Mouse (Mus musculus) forebrain, embryonic 15.5 days (tissue): ENCODE data around the gene Rag1. TPM values are rescaled to one million over a fixed set of nuclear protein-coding genes. Genes with fewer than 3 reads are reported as not detected.

Experiments
- ATAC-seq: fragments of 200-750 bp; cut with Nextera tagmentation; replicated peaks from 2 replicates; pipeline ENCODE4 v1.8.0; 2017; ENCODE audit warnings: mild to moderate bottlenecking, moderate TSS enrichment, moderate library complexity
- H3K27ac ChIP-seq: fragments of 300-500 bp; sonication (generic); replicated peaks from 2 replicates; pipeline ENCODE4 v1.5.1; 2015; ENCODE audit warnings: mild to moderate bottlenecking, inconsistent platforms
- H3K27me3 ChIP-seq: fragments of 300-500 bp; sonication (generic); 2 replicates; pipeline ENCODE4 v1.6.1; 2015; ENCODE audit warnings: inconsistent platforms
- H3K36me3 ChIP-seq: fragments of 300-500 bp; sonication (generic); 2 replicates; pipeline ENCODE4 v1.6.1; 2015; ENCODE audit warnings: mild to moderate bottlenecking, inconsistent platforms
- H3K4me1 ChIP-seq: fragments of 300-500 bp; sonication (generic); 2 replicates; pipeline ENCODE4 v1.6.1; 2015; ENCODE audit warnings: inconsistent platforms
- H3K4me2 ChIP-seq: fragments of 300-500 bp; sonication (generic); replicated peaks from 2 replicates; pipeline ENCODE4 v1.6.1; 2015; ENCODE audit warnings: mild to moderate bottlenecking, inconsistent platforms
- H3K4me3 ChIP-seq: fragments of 300-500 bp; sonication (generic); 2 replicates; pipeline ENCODE4 v1.5.1; 2015; ENCODE audit warnings: mild to moderate bottlenecking, inconsistent platforms
- H3K9ac ChIP-seq: fragments of 300-500 bp; sonication (generic); replicated peaks from 2 replicates; pipeline ENCODE4 v1.6.1; 2015; ENCODE audit warnings: mild to moderate bottlenecking, inconsistent platforms
- H3K9me3 ChIP-seq: fragments of 300-500 bp; sonication (generic); 2 replicates; pipeline ENCODE4 v1.6.1; 2016; ENCODE audit warnings: inconsistent platforms
- WGBS: fragments of 180-500 bp; shearing (Covaris S2); methylation state at CpG from one replicate; pipeline ENCODE4 v1.1.7; 2015; ENCODE audit warnings: mixed read lengths; 5-methylcytosine and 5-hydroxymethylcytosine counted together
- polyA plus RNA-seq: library from polyadenylated mRNA; unstranded; fragments of >200 nt; fragmentation: Nextera tagmentation; extraction: Ambion mirVana; gene quantifications from 2 replicates; pipeline ENCODE4 v1.2.1, GENCODE M21; 2015

Rag1 gene
- polyA plus RNA-seq, 1 experiment from 2014 or later, result 0.14 TPM

DNA sequence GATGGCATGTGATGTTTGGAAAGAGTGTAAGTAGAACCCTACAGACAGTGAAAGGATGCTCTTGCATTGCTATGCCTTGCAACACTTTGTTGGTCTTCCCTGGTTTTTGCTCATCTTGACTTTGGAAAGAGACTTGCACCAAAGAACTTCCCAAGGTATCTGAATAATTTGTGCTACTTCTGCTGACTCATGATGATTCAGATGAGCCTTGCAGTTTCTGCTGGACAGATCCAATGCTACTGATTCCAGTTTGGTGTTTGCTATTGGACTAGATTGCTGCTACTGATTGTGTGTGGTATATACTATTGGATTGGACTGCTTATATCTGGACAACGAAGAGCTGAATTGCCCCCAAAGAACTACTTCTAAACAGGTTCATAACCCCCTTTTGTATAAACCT is 46.2 kb downstream of the Rag1 start:
- H3K27ac ChIP-seq, result no peak overlapping the region
- peaks cover 31% of the 10 kb centered on the region for H3K4me1 ChIP-seq
- H3K36me3 ChIP-seq, result no peaks in the 10 kb centered on the region
- 89% methylated on average over 1 of the region's 1 CpGs for WGBS
- H3K9ac ChIP-seq, result no peak overlapping the region
- ATAC-seq, result no peak
- H3K9me3 ChIP-seq, result no peaks in the 10 kb centered on the region
- H3K4me2 ChIP-seq, result no peak overlapping the region
- H3K27me3 ChIP-seq, result no peaks in the 10 kb centered on the region
- H3K4me3 ChIP-seq, result no peak overlapping the region

- Histone ChIP-seq H3K27ac (peak overlapping the region; percentile 80), H3K9ac (no peak overlapping the region), H3K4me3 (no peak overlapping the region), H3K4me2 (no peak overlapping the region), H3K36me3 (no peaks in the 10 kb centered on the region), H3K27me3 (no peaks in the 10 kb centered on the region), H3K4me1 (peaks cover 34% of the 10 kb centered on the region), H3K9me3 (no peaks in the 10 kb centered on the region)
- WGBS, result 6% methylated on average over 8 of the region's 8 CpGs
- peak; percentile 70 for ATAC-seq
Measured at GRCm38 (mm10) chr2:101600703-101601102, 48.6 kb downstream of the Rag1 start.

GRCm38 (mm10) chr2:101598190-101599181 is 50.8 kb downstream of the Rag1 start:
- Histone ChIP-seq H3K36me3 (no peaks in the 10 kb centered on the region), H3K9me3 (no peaks in the 10 kb centered on the region), H3K4me3 (no peak overlapping the region), H3K4me1 (peaks cover 34% of the 10 kb centered on the region), H3K27me3 (no peaks in the 10 kb centered on the region), H3K9ac (no peak overlapping the region; the same call in 1 of the 2 replicates), H3K27ac (peak overlapping the region; percentile 12; the same call in 1 of the 2 replicates), H3K4me2 (peak overlapping the region; percentile 25)
- whole genome bisulfite sequencing, result 27% methylated on average over 13 of the region's 13 CpGs
- ATAC-seq, result peak; percentile 31; the same call in 1 of the 2 replicates

DNA sequence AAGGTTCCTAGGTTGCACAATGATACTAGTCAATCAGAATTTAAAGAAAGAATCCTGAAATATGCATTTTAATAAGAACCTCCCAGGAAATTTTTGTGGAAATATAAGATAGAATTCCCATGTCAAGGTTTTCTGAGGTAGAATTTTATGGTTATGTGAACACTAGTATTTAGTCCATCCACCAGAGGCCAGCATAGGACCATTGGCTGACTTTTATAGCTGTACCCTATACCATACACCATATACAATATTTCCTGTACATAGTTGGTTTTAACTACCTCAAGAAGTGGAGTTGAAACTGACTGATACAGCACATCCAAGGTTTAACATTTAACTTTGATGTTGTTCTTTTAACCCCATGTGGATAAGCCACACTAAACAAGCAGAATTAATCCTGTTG is 52.1 kb downstream of the Rag1 start:
- Histone ChIP-seq H3K27me3 (no peaks in the 10 kb centered on the region), H3K36me3 (no peaks in the 10 kb centered on the region), H3K4me2 (no peak overlapping the region), H3K27ac (no peak overlapping the region), H3K9ac (no peak overlapping the region), H3K4me1 (peaks cover 44% of the 10 kb centered on the region), H3K4me3 (no peak overlapping the region), H3K9me3 (no peaks in the 10 kb centered on the region)
- ATAC-seq, result no peak

GRCm38 (mm10) chr2:101594681-101595080 is 54.6 kb downstream of the Rag1 start:
- Histone ChIP-seq H3K36me3 (no peaks in the 10 kb centered on the region), H3K9me3 (no peaks in the 10 kb centered on the region), H3K27ac (no peak overlapping the region), H3K4me1 (peaks cover 38% of the 10 kb centered on the region), H3K27me3 (no peaks in the 10 kb centered on the region), H3K4me2 (no peak overlapping the region), H3K4me3 (no peak overlapping the region), H3K9ac (no peak overlapping the region)
- WGBS, result 86% methylated on average over 5 of the region's 5 CpGs
- no peak for ATAC-seq

DNA sequence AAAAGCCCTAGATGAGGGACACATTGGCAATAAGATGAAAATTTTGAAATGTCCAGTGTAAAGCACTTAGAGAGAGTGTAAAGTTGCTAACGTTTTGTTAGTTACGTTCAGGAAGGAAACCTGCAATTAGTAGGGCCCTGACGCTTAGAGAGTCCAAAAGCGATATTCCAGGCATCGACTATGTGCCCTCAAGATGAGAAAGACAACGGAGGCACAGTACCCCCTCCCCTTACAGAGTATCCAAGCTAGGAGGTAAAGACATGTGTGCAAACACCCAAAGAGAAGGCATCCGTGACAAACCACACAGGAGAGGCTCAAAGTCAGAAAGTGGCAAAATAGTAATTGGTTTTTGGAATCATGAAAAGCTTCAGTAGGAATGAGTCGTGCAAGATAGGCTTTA is 56.4 kb downstream of the Rag1 start:
- H3K36me3 ChIP-seq, result no peaks in the 10 kb centered on the region
- peaks cover 25% of the 10 kb centered on the region for H3K4me1 ChIP-seq
- no peaks in the 10 kb centered on the region for H3K9me3 ChIP-seq
- 8% methylated on average over 8 of the region's 8 CpGs for WGBS
- H3K4me2 ChIP-seq, result no peak overlapping the region
- H3K4me3 ChIP-seq, result no peak overlapping the region
- H3K27me3 ChIP-seq, result no peaks in the 10 kb centered on the region
- H3K9ac ChIP-seq, result no peak overlapping the region
- peak overlapping the region; percentile 74 for H3K27ac ChIP-seq
- ATAC-seq, result peak; percentile 42

DNA sequence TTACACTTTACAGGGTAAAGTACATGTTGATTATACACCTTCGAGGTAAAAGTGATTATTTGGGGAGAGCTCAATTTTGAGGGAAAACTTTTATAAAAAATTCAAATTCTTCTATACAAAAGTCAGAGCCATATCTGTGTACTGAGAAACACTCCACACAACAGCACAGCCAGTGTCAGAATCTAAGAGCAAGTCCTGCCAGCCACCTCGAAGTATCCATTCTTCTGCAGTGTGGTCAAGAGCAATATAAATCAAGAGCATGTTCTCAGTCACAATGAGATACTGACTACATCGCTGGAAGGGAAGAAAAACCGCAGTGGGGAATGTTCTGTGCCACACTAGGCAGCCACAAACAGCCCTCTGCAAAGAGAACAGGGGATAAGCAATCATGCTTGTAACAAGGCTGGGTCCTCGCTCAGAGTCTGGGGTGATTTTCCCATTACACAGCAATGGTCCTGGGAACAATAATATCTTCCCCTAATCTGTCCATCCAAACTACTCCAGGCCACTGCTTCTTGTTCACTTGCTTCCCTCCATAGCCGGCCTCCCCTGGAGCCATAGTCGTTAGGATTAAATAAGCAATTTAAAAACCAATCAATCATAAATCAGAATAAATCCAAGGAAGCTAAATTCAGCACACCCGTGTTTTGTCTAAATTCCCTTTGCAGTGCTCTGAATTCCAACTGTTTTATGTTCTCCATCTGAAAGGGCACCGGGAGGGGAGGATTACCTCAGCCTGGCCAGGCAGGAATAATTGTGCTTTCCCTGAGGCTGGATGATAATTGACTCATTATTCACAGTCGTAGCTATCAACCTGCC is 57.1 kb downstream of the Rag1 start:
- no peak overlapping the region for H3K4me2 ChIP-seq

DNA sequence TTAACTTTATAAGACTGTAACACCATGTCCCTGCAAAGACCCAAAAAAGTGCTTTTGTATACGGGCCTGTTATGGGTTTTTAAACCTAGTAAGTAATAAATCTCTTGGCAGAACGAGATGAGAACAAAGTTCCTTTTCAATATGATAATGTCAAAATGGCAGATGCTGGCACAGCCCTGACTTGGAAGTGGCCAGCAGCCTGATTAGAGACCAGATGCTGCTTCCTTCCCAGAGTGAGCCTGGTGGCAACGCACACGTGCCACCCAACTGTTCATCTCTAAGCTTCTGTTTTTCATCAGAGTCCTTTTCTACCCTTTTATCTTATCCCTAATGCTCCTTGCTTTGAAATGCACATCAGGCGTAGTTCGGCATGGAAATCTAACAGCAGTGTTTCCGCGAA is 57.9 kb downstream of the Rag1 start:
- Histone ChIP-seq H3K4me3 (no peak overlapping the region), H3K4me1 (peaks cover 24% of the 10 kb centered on the region), H3K4me2 (no peak overlapping the region), H3K9ac (no peak overlapping the region), H3K9me3 (no peaks in the 10 kb centered on the region), H3K27ac (peak overlapping the region; percentile 32; the same call in 1 of the 2 replicates), H3K27me3 (no peaks in the 10 kb centered on the region), H3K36me3 (no peaks in the 10 kb centered on the region)
- 27% methylated on average over 8 of the region's 8 CpGs for WGBS
- no peak for ATAC-seq

More for the DNA sequence above, 57.1 kb downstream of the Rag1 start:
- Histone ChIP-seq H3K9me3 (no peaks in the 10 kb centered on the region), H3K4me3 (no peak overlapping the region), H3K4me1 (peaks cover 24% of the 10 kb centered on the region), H3K36me3 (no peaks in the 10 kb centered on the region), H3K9ac (no peak overlapping the region), H3K27ac (peak overlapping the region; percentile 74), H3K27me3 (no peaks in the 10 kb centered on the region)
- WGBS, result 6% methylated on average over 10 of the region's 10 CpGs
- ATAC-seq, result peak; percentile 86

Other genes with a start within 250 kb of the Rag1 start
- not detected in 2 replicates for gene Rag2, start 24.8 kb downstream of the Rag1 start, polyA plus RNA-seq
- gene B230118H07Rik, start within 50 bp of the Rag1 start, polyA plus RNA-seq, result 48.7 and 52.2 TPM in 2 replicates
- gene Traf6, start 28.9 kb upstream of the Rag1 start, polyA plus RNA-seq, result 10.3 and 11.2 TPM in 2 replicates
- 4.9 and 6.8 TPM in 2 replicates for gene Prr5l, start 233.5 kb upstream of the Rag1 start, polyA plus RNA-seq
- gene Commd9, start 236.7 kb upstream of the Rag1 start, polyA plus RNA-seq, result 97.6 and 106 TPM in 2 replicates